Mouse (Mus musculus) T-cell, adult 2 months (primary cell): ENCODE data around the gene Chchd6.

ENCODE experiments used
- DNase-seq: peaks from one replicate; pipeline ENCODE4 v3.0.0; 2022; ENCODE audit warnings: low spot score

Chchd6 gene

GRCm38 (mm10) chr6:89595018-89595776 lies at the start of gene Chchd6:
TSS of gene Chchd6 (minus strand) at chr6:89595652.
- peak; percentile 89 for DNase-seq

DNA sequence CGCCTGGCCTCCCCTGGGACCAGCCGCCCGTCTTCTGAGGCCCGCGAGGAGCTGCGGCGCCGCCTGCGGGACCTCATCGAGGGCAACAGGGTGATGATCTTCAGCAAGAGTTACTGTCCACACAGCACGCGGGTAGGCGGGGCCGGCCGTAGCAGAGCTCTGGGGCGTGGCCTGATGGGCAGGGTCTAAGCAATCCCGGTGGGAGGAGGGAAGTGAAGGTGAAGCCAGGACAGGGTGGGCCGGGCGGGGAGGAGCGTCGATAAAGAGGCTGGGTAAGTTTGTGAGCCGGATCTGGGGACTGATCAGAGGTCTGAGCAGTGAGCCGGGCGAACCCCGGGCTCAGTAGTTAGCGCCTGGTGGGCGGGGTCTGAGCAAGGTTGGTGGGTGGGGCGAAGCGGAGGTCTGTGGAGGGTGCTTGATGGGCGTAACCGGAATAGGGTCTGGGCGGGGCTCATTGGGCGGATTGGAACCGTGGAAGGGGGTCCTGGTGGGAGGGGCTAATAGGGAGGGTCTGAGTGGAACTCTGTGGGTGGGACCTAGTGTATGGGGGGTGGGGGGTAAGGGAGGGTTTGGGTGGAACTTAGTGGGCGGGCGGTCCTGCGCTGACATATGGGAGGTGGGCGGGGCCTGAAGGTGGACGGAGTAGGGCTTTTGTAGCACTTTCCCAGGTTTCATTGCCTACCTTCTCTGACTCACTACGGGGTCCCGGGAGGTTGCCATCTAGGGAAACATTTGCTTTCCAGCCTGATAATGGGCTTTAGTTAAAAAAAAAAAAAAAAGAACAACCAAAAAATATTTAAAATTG lies 49.0 kb upstream of the Chchd6 start:
- DNase-seq, result peak; percentile 91

- DNase-seq, result peak; percentile 84
Measured at GRCm38 (mm10) chr6:89643798-89644270, 48.4 kb upstream of the Chchd6 start, which contains the start of gene Txnrd3. TSS of gene Txnrd3 (plus strand) at chr6:89643988.

- DNase-seq, result peak; percentile 12
Measured at GRCm38 (mm10) chr6:89639025-89639424, 43.6 kb upstream of the Chchd6 start.

DNA sequence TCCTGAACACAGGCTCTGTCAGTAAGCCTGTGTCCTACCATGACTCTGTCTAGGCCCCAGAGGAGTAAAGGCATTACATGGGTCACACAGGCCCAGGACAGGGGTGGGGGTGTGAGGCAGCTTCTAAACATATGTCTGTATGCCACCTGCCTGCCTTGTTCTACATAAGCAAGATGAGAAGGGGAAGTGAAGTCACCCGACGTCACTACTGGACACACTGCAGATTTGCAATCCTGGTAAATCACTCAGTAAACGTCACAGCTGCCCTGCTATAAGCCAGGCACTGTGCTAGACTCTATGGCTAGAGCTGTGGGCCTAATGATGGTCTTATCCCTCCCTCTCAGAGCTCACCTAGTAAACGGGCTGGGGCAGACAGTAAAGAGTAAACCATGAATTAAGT lies 42.5 kb upstream of the Chchd6 start:
- DNase-seq, result no peak

GRCm38 (mm10) chr6:89634400-89634799 lies 38.9 kb upstream of the Chchd6 start:
- DNase-seq, result no peak

DNA sequence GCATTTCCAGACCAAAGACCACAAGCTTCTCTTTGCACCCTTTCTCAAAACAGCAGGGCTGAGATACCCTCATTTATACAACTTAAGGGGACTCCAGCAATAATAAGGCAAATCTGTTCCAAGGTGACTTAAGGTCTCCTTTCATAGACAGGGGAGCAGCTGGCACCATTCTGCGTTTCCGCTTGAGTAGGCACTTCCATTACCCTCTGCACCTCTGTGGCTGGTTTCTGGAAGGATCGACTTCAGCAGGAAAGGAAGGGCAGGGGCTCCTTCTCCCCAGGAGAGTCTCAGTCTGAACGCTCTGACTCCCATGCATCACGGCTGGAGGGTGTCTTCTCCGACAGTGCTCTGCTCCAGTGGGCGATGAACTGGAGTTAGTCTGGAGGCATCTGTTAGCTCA lies 37.7 kb upstream of the Chchd6 start:
- DNase-seq, result no peak

DNA sequence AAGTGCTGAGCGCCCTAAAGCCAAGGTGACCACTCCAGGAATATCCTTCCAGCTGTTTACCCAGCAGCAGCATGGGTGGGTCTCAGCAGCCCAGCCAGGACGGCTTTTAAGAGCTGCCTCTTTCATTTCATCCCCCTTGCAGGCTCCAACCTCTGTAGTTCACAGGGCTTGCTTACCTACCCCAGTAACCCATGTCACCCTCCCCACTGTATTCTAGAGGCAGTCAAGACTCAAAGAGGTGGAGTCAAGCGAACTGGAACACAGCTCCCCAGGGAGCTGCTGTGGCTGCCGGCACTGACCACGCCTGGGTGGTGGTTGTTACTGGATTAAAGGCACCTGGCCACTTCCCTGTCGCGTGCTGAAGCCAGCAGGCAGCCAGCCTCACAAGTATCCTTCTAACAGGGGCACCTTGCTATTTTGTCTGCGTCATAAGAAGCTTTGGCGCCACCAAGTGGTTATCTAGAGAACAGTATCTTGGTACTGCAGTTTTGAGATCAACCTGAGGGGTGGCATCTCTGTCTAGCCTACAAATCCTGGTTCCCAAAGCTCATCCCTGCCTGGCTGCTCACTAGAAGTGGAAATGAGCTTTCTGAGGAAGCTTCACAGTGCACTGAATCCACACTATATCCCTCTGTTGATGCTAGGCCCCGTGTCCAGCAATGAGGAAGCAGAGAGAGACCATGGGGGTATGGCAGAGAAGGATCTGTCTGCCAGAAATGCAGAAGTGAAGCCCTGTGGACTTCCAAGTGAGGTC lies 36.5 kb upstream of the Chchd6 start:
- peak; percentile 73 for DNase-seq

- DNase-seq, result no peak
Measured at GRCm38 (mm10) chr6:89628045-89628785, 32.8 kb upstream of the Chchd6 start.

DNA sequence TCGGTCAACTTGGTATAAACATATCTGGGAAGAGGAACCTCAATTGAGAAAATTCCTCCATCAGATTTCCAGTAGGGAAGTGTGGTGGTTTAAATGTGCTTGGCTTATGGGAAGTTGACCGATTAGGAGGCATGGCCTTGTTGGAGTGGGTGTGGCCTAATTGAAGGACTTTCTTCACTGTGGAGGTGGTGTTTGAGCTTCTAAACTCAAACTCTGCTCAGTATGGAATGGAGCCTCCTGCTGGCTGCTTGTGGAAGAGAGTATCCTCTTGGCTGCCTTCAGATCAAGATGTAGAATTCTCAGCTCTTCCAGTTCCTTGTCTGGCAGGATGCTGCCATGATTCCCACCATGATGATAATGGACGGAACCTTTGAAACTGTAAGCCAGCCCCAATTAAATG lies 27.2 kb upstream of the Chchd6 start:
- DNase-seq, result no peak

- no peak for DNase-seq
Measured at GRCm38 (mm10) chr6:89615373-89615755, 19.9 kb upstream of the Chchd6 start.

GRCm38 (mm10) chr6:89614596-89615372 lies 19.3 kb upstream of the Chchd6 start:
- no peak for DNase-seq

- DNase-seq, result no peak
Measured at GRCm38 (mm10) chr6:89614107-89614471, 18.6 kb upstream of the Chchd6 start.

- DNase-seq, result no peak
Measured at GRCm38 (mm10) chr6:89613336-89614106, 18.1 kb upstream of the Chchd6 start.

GRCm38 (mm10) chr6:89607999-89608398 lies 12.5 kb upstream of the Chchd6 start:
- DNase-seq, result no peak

- no peak for DNase-seq
Measured at GRCm38 (mm10) chr6:89606096-89606495, 10.6 kb upstream of the Chchd6 start.

GRCm38 (mm10) chr6:89596510-89596909 lies 1.1 kb upstream of the Chchd6 start:
- DNase-seq, result no peak

GRCm38 (mm10) chr6:89595777-89596146 lies 310 bp upstream of the Chchd6 start:
- DNase-seq, result no peak

DNA sequence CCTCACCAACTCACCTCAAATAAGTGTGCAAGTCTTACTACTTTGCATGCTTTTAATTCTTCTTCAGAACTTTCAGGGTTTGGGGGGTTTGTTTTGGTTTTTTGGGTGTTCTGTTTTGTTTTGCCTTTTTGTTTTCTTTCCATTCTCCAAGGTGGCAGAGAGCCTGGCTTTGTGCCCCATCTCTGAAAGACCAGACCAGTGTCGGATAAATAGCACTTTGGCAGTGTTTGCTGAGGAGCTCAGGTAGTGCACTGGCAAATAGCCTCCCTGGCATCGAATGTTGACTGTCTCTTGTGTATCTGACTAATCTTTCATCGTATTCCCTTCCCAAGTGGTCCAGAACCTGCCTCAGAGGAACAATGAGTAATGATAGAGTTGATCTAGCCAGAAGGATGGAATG lies 3.4 kb downstream of the Chchd6 start:
- DNase-seq, result no peak

DNA sequence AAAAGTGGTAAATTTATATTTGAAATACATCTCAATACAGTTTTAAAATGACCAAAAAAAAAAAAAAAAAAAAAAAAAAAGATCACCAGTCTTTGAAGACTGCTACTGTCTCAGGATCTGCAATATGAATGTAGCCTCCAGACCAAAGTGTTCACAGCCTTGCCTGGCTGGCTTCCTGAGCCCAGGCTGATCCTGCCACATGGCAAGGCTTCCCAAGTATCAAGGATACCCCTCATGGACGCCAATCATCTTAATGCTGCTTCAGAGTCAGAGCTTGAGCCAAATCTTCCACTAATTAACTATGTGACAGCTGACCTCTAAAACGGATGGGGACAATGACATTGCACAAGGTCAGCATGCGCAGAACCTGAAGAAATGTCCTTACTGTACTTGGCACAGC lies 3.9 kb downstream of the Chchd6 start:
- no peak for DNase-seq
